Comparison of ENCODE assay signal across 8 mouse cellular contexts in the genomic region with DNA sequence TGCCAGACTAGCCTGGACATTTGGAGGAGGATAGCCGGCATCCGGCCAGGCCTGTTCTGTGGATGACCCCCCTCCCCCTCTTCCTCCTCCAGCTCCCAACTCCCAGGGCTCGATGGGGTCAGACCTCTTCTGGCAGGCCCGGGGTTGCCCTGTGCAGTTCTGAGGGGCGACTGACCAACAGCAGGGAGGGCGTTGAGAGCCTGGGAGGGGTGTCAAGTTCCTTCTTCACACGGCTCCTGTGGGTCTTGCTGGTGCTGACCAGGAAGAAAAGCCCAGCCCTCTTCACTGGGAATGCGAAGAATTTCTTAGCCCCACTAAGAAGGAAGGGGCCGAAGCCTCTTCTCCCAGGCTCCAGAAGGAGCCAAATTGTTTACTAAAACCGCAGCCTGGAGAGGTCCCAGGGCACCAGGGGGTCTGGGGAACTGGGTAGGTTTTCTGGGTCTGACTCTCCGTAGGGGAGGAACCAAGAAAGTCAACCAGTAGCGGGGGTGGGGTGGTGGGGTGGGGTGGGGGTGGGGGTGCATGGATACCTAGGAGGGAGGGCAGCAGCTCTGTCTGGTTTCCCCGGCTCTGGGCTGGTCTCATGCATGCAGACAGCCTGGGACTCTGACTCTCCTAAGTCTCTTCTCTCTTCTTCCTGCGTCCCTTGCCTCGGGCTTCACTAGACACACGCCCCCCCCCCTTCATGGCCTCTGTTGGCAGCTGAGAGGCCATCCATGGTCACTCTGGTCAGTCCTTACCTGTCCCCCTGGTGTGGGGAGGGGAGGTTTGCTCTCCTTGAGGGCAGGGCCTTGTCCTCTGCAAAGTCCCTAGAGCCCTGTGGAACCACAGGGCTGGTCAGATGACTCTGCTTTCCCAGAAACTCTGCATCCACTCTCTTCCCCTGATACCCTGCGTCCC. TPM values are rescaled to one million over a fixed set of nuclear protein-coding genes. Genes with fewer than 3 reads are reported as not detected.
DNase-seq lines count a peak whose midpoint lies in the region; ATAC-seq and TF ChIP-seq lines count a peak whose summit lies in the region.

No protein-coding gene starts in this region.

- no peaks in the 10 kb centered on the region for H3K36me3 ChIP-seq in G1E (replicated peaks)
- H3K36me3 ChIP-seq in liver, embryonic 11.5 days (ENCODE audit: control insufficient read depth, insufficient read depth, low read length): no peaks in the 10 kb centered on the region
- H3K36me3 ChIP-seq in stomach, postnatal 0 days (ENCODE audit: control insufficient read depth, insufficient read depth, low read length): no peaks in the 10 kb centered on the region

- H3K9me3 ChIP-seq in G1E (replicated peaks): no peaks in the 10 kb centered on the region
- H3K9me3 ChIP-seq in liver, embryonic 11.5 days (ENCODE audit: control insufficient read depth, low read length): no peaks in the 10 kb centered on the region
- no peaks in the 10 kb centered on the region for H3K9me3 ChIP-seq in stomach, postnatal 0 days (ENCODE audit: control insufficient read depth, low read length)

- no peak for TF ChIP-seq EP300 in stomach, postnatal 0 days (optimal IDR thresholded peaks at IDR 0.05)

- 19% methylated on average over 17 of the region's 17 CpGs for WGBS in liver, embryonic 11.5 days
- 20% methylated on average over 14 of the region's 17 CpGs for WGBS in stomach, postnatal 0 days

- TF ChIP-seq CTCF in G1E (IDR thresholded peaks at IDR 0.05; ENCODE audit: low read depth, low read length): no peak
- no peak for TF ChIP-seq CTCF in stomach, postnatal 0 days (IDR thresholded peaks at IDR 0.05; ENCODE audit: low read depth)

- no peaks in the 10 kb centered on the region for H3K27me3 ChIP-seq in G1E (ENCODE audit: insufficient read depth, low read length)
- H3K27me3 ChIP-seq in liver, embryonic 11.5 days (replicated peaks; ENCODE audit: control insufficient read depth, insufficient read depth, low read length): no peaks in the 10 kb centered on the region
- no peaks in the 10 kb centered on the region for H3K27me3 ChIP-seq in stomach, postnatal 0 days (ENCODE audit: control insufficient read depth, insufficient read depth, low read length)

- ATAC-seq in G1E (ENCODE audit: extremely low read depth, insufficient number of reproducible peaks, low FRiP score, poor library complexity, severe bottlenecking): no peak
- ATAC-seq in liver, embryonic 11.5 days (replicated peaks; ENCODE audit: low FRiP score): peak; percentile 26
- ATAC-seq in stomach, postnatal 0 days (ENCODE audit: low FRiP score, low TSS enrichment): peak; percentile 55; the same call in 1 of the 2 replicates

- peak overlapping the region; percentile 42 for H3K9ac ChIP-seq in liver, embryonic 11.5 days (ENCODE audit: low read depth, low read length)
- H3K9ac ChIP-seq in stomach, postnatal 0 days (ENCODE audit: low read length): 0 out of 2 replicates have a peak overlapping the region, but pooled peaks have one; percentile 35

- DNase-seq in adrenal gland, postnatal 10 days: peak; percentile 30
- DNase-seq in adrenal gland, adult 8-10 months: no peak
- no peak for DNase-seq in G1E (ENCODE audit: low spot score)
- DNase-seq in heart, postnatal 10 days: peak; percentile 35 to 59
- no peak for DNase-seq in liver, embryonic 11.5 days (ENCODE audit: low spot score)
- DNase-seq in stomach, postnatal 0 days (ENCODE audit: low spot score): peak; percentile 45
- no peak for DNase-seq in layer of hippocampus, postnatal 10 days (ENCODE audit: low spot score in 2 of 2)
- DNase-seq in cerebellum, postnatal 14 days: no peak

- peak overlapping the region; percentile 30 for H3K4me2 ChIP-seq in liver, embryonic 11.5 days
- H3K4me2 ChIP-seq in stomach, postnatal 0 days (replicated peaks; ENCODE audit: low read depth): peak overlapping the region; percentile 20; the same call in 1 of the 2 replicates

- intact Hi-C loops in heart, postnatal 10 days (cut with DNase I): no loop called here

- peak overlapping the region; percentile 70 for H3K27ac ChIP-seq in liver, embryonic 11.5 days (ENCODE audit: low read depth, low read length)
- peak overlapping the region; percentile 85 for H3K27ac ChIP-seq in stomach, postnatal 0 days (replicated peaks)

- H3K4me1 ChIP-seq in G1E (ENCODE audit: insufficient read depth, low read depth, low read length): peaks cover 89% of the 10 kb centered on the region
- H3K4me1 ChIP-seq in liver, embryonic 11.5 days (replicated peaks; ENCODE audit: control insufficient read depth, insufficient read depth, low read length): peaks cover 45% of the 10 kb centered on the region
- H3K4me1 ChIP-seq in stomach, postnatal 0 days (replicated peaks; ENCODE audit: control insufficient read depth, insufficient read depth): peaks cover 8% of the 10 kb centered on the region

- peak overlapping the region; percentile 62; the same call in 1 of the 2 replicates for H3K4me3 ChIP-seq in G1E (ENCODE audit: low read depth, low read length)
- no peak overlapping the region for H3K4me3 ChIP-seq in liver, embryonic 11.5 days (ENCODE audit: low read depth, low read length)
- no peak overlapping the region for H3K4me3 ChIP-seq in stomach, postnatal 0 days (ENCODE audit: low read depth, low read length)

RNA-seq across cellular contexts. Expression of gene Myh9, which starts 41.1 kb away (rescaled TPM):
- total RNA-seq in adrenal gland, postnatal 10 days (2021): 100 to 1,000 TPM; 222 to 260 TPM
- 100 to 1,000 TPM; 304 to 366 (median 340) TPM for total RNA-seq in adrenal gland, adult 8-10 months (2022)
- total RNA-seq in G1E (2014; fragmentation: Nextera tagmentation) (151 and 171 TPM in 2 replicates), G1E (2017) (94.4 and 132 TPM in 2 replicates)
- 197 and 198 TPM in 2 replicates for polyA plus RNA-seq in G1E (2012)
- 100 to 1,000 TPM; 206 to 221 TPM for total RNA-seq in heart, postnatal 10 days (2021)
- polyA plus RNA-seq in liver, embryonic 11.5 days (2014; fragmentation: Nextera tagmentation; extraction: Ambion mirVana): 49.8 and 53.0 TPM in 2 replicates
- 27.9 and 32.9 TPM in 2 replicates for polyA plus RNA-seq in stomach, postnatal 0 days (2015; fragmentation: Nextera tagmentation; extraction: Ambion mirVana)
- total RNA-seq in layer of hippocampus, postnatal 10 days (2021): 10 to 100 TPM; 65.2 to 75.2 TPM

RNA-seq across cellular contexts. Expression of gene Txn2, which starts 45.8 kb away (rescaled TPM):
- total RNA-seq in adrenal gland, postnatal 10 days (2021): 100 to 1,000 TPM; 321 to 368 TPM
- 100 to 1,000 TPM; 548 to 745 (median 627) TPM for total RNA-seq in adrenal gland, adult 8-10 months (2022)
- total RNA-seq in G1E (2014; fragmentation: Nextera tagmentation) (209 and 211 TPM in 2 replicates), G1E (2017) (53.8 and 62.8 TPM in 2 replicates)
- 283 and 349 TPM in 2 replicates for polyA plus RNA-seq in G1E (2012)
- total RNA-seq in heart, postnatal 10 days (2021): 100 to 1,000 TPM; 200 to 221 TPM
- 377 and 390 TPM in 2 replicates for polyA plus RNA-seq in liver, embryonic 11.5 days (2014; fragmentation: Nextera tagmentation; extraction: Ambion mirVana)
- polyA plus RNA-seq in stomach, postnatal 0 days (2015; fragmentation: Nextera tagmentation; extraction: Ambion mirVana): 172 and 176 TPM in 2 replicates
- total RNA-seq in layer of hippocampus, postnatal 10 days (2021): 100 to 1,000 TPM; 107 to 111 TPM

Comparison
In these comparisons a context has a peak if more than half of its experiments do, and no peak if none do; other contexts are left out.
1. DNase-seq: peak in adrenal gland, postnatal 10 days (single experiment), heart, postnatal 10 days (2 of 2) and stomach, postnatal 0 days (single experiment); none in adrenal gland, adult 8-10 months (single experiment), G1E (single experiment), liver, embryonic 11.5 days (single experiment), layer of hippocampus, postnatal 10 days (0 of 2) and cerebellum, postnatal 14 days (0 of 2).